Mouse (Mus musculus) erythroblast, embryonic 14.5 days (primary cell): ENCODE data around the gene Ttc1.

Experiments used
- GATA1 ChIP-seq: IDR thresholded peaks from 2 replicates; pipeline ENCODE4 v1.6.1; 2012; ENCODE audit warnings: low read length, inconsistent platforms, mixed read lengths
- TAL1 ChIP-seq: IDR thresholded peaks from 3 replicates; pipeline ENCODE4 v1.6.1; 2012; ENCODE audit warnings: low read length, inconsistent platforms, mixed read lengths

DNA sequence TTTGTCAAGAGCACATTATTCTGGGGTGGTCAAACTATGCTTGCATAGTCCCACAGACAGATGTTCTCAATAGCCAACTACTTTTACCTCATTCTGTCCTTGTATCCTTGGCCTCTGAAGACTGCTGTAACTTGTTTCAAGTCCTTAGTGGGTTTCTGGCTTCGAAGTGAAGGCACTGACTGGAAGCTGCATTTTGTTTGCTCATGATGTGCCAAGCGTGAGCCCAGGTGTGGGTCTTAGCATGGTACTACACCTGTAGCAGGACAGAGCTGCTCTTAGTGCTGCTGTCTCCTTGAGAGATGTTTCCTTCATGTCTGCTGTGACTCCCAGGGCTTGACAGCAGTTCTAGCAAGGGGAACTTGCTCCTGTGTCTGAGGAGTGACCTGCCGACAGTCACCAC is 24.4 kb downstream of the Ttc1 start:
- TF ChIP-seq GATA1 (no peak), TAL1 (no peak)
